Mouse (Mus musculus) lung, postnatal 0 days (tissue): ENCODE measurements around the gene Khdc1a.
"Not testable (repeated sequence)": the region's sequence is repeated elsewhere in the genome, so short reads cannot be mapped to it uniquely, and the experiment has no call there.

ENCODE experiments used
- CTCF ChIP-seq: IDR thresholded peaks from 2 replicates; pipeline ENCODE4 v1.5.1; 2016; ENCODE audit warnings: antibody characterized with exemption, mild to moderate bottlenecking
- EP300 ChIP-seq: IDR thresholded peaks from 2 replicates; pipeline ENCODE4 v1.6.1; 2016; ENCODE audit warnings: antibody characterized with exemption, mild to moderate bottlenecking, control low read depth

- TF ChIP-seq CTCF, EP300: not testable (repeated sequence)
These were observed 29.2 kb upstream of the Khdc1a start for GRCm38 (mm10) chr1:21320271-21320670.
